ENCODE assay signal across 24 mouse cellular contexts in genomic region chr14:32093018-32093417, GRCm38 (mm10). TPM values are rescaled to one million over a fixed set of nuclear protein-coding genes. Genes with fewer than 3 reads are reported as not detected.
DNase-seq lines count a peak whose midpoint lies in the region; ATAC-seq and TF ChIP-seq lines count a peak whose summit lies in the region.
"Had no signal": no experiment of that assay in that cellular context is flagged by ENCODE, and none has a peak within 500 bp of the region (broad histone marks: within the 10 kb centered on the region; RNA-seq: fewer than 3 reads in every experiment).

No protein-coding gene starts in this region.

- intact Hi-C loops in heart, postnatal 36 days (cut with DNase I) = no loop called here

- H3K36me3 ChIP-seq in heart, embryonic 14.5 days (ENCODE audit: control insufficient read depth, insufficient read depth, low read length) = peaks cover 68% of the 10 kb centered on the region
- peaks cover 43% of the 10 kb centered on the region for H3K36me3 ChIP-seq in intestine, postnatal 0 days (ENCODE audit: control insufficient read depth, insufficient read depth)
- peaks cover 18% of the 10 kb centered on the region for H3K36me3 ChIP-seq in intestine, embryonic 15.5 days
- H3K36me3 ChIP-seq in liver, embryonic 14.5 days (replicated peaks; ENCODE audit: control insufficient read depth, insufficient read depth, low read depth) = peaks cover 25% of the 10 kb centered on the region
- peaks cover 6% of the 10 kb centered on the region; the same call in 1 of the 2 replicates for H3K36me3 ChIP-seq in liver, embryonic 16.5 days (ENCODE audit: control insufficient read depth, insufficient read depth)

- no peak for TF ChIP-seq EP300 in liver, embryonic 14.5 days (IDR thresholded peaks at IDR 0.05; ENCODE audit: low read depth)

- peaks cover 6 to 21% of the 10 kb centered on the region in 2 experiments for H3K4me1 ChIP-seq in heart, embryonic 14.5 days (ENCODE audit: control insufficient read depth in 2 of 2, insufficient read depth in 2 of 2, low read length in 2 of 2)
- H3K4me1 ChIP-seq in intestine, postnatal 0 days (replicated peaks; ENCODE audit: control insufficient read depth, insufficient read depth, low read length) = no peaks in the 10 kb centered on the region
- H3K4me1 ChIP-seq in intestine, embryonic 15.5 days (replicated peaks) = 0 out of 2 replicates have a peak, but pooled peaks cover 2% of the 10 kb centered on the region
- H3K4me1 ChIP-seq in liver, embryonic 14.5 days (replicated peaks; ENCODE audit: control insufficient read depth in 2 of 2, insufficient read depth in 2 of 2, low read length in 1 of 2) = peaks cover 0 to 6% of the 10 kb centered on the region in 2 experiments; a peak in 1 of 4 replicates
- H3K4me1 ChIP-seq in liver, embryonic 16.5 days (ENCODE audit: control insufficient read depth, low read depth, low read length) = no peaks in the 10 kb centered on the region; the same call in 1 of the 2 replicates
- H3K4me1 ChIP-seq: forebrain, embryonic 13.5 days; hindbrain, embryonic 12.5 days had no signal

- WGBS in heart, embryonic 14.5 days = 63% methylated on average over 1 of the region's 1 CpGs
- WGBS in intestine, postnatal 0 days = 44% methylated on average over 1 of the region's 1 CpGs
- WGBS in intestine, embryonic 15.5 days = 62% methylated on average over 1 of the region's 1 CpGs
- 52% methylated on average over 1 of the region's 1 CpGs for WGBS in liver, embryonic 14.5 days (ENCODE audit: insufficient replicate concordance)
- WGBS in liver, embryonic 16.5 days (ENCODE audit: insufficient replicate concordance) = 23% methylated on average over 1 of the region's 1 CpGs

- ATAC-seq in heart, embryonic 14.5 days (ENCODE audit: insufficient number of reproducible peaks, insufficient read depth, low FRiP score, low read depth) = no peak
- peak; percentile 34; the same call in 1 of the 2 replicates for ATAC-seq in intestine, postnatal 0 days
- ATAC-seq in intestine, embryonic 15.5 days = no peak
- ATAC-seq in liver, embryonic 14.5 days (ENCODE audit: insufficient read depth) = peak; percentile 48
- peak; percentile 84 for ATAC-seq in liver, embryonic 16.5 days (ENCODE audit: low read depth)
- ATAC-seq: forebrain, embryonic 13.5 days; forebrain, postnatal 0 days; hindbrain, embryonic 16.5 days; inflammation-experienced regulatory T-cells, adult 6 months had no signal

- H3K4me3 ChIP-seq in heart, embryonic 14.5 days (ENCODE audit: control insufficient read depth in 1 of 2, insufficient read depth in 1 of 2, low read depth in 1 of 2, low read length in 2 of 2) = no peak overlapping the region
- H3K4me3 ChIP-seq in intestine, postnatal 0 days (ENCODE audit: low read depth, low read length) = no peak overlapping the region
- H3K4me3 ChIP-seq in intestine, embryonic 15.5 days (replicated peaks) = no peak overlapping the region
- no peak overlapping the region for H3K4me3 ChIP-seq in liver, embryonic 14.5 days (ENCODE audit: insufficient read depth in 1 of 2, low read depth in 2 of 2, low read length in 2 of 2)
- H3K4me3 ChIP-seq in liver, embryonic 16.5 days (ENCODE audit: low read depth, low read length) = no peak overlapping the region
- H3K4me3 ChIP-seq: embryonic facial prominence, embryonic 10.5 days; forebrain, embryonic 13.5 days; gastrocnemius, adult 2 months; hindbrain, embryonic 12.5 days had no signal

- no peaks in the 10 kb centered on the region for H3K9me3 ChIP-seq in heart, embryonic 14.5 days (ENCODE audit: control insufficient read depth, low read length)
- H3K9me3 ChIP-seq in intestine, postnatal 0 days (ENCODE audit: control insufficient read depth) = no peaks in the 10 kb centered on the region
- no peaks in the 10 kb centered on the region for H3K9me3 ChIP-seq in intestine, embryonic 15.5 days
- no peaks in the 10 kb centered on the region for H3K9me3 ChIP-seq in liver, embryonic 14.5 days (ENCODE audit: control insufficient read depth, low read length)
- no peaks in the 10 kb centered on the region for H3K9me3 ChIP-seq in liver, embryonic 16.5 days (replicated peaks; ENCODE audit: control insufficient read depth, low read length)
- H3K9me3 ChIP-seq: embryonic facial prominence, embryonic 10.5 days; forebrain, embryonic 13.5 days; hindbrain, embryonic 12.5 days had no signal

- H3K27ac ChIP-seq in heart, embryonic 14.5 days (replicated peaks in 1 of 2; ENCODE audit: control insufficient read depth in 1 of 2, insufficient read depth in 1 of 2, low read depth in 2 of 2, low read length in 2 of 2) = peak overlapping the region; percentile 41 to 74
- H3K27ac ChIP-seq in intestine, postnatal 0 days (ENCODE audit: low read depth, low read length) = no peak overlapping the region
- H3K27ac ChIP-seq in intestine, embryonic 15.5 days = no peak overlapping the region
- no peak overlapping the region for H3K27ac ChIP-seq in liver, embryonic 14.5 days
- H3K27ac ChIP-seq in liver, embryonic 16.5 days (ENCODE audit: low read length) = peak overlapping the region; percentile 42
- H3K27ac ChIP-seq: embryonic facial prominence, embryonic 10.5 days; forebrain, embryonic 13.5 days; gastrocnemius, adult 2 months; hindbrain, embryonic 12.5 days had no signal

- TF ChIP-seq CTCF in intestine, postnatal 0 days (IDR thresholded peaks at IDR 0.05; ENCODE audit: low read depth) = no peak
- no peak for TF ChIP-seq CTCF in liver, embryonic 14.5 days (IDR thresholded peaks at IDR 0.05; ENCODE audit: low read depth)

- H3K9ac ChIP-seq in heart, embryonic 14.5 days (ENCODE audit: low read length) = peak overlapping the region; percentile 3; the same call in 1 of the 2 replicates
- H3K9ac ChIP-seq in intestine, postnatal 0 days (ENCODE audit: low read depth, low read length) = no peak overlapping the region
- no peak overlapping the region for H3K9ac ChIP-seq in intestine, embryonic 15.5 days
- no peak overlapping the region for H3K9ac ChIP-seq in liver, embryonic 14.5 days (replicated peaks)
- H3K9ac ChIP-seq in liver, embryonic 16.5 days (ENCODE audit: low read depth, low read length) = no peak overlapping the region
- H3K9ac ChIP-seq: forebrain, embryonic 13.5 days; forebrain, postnatal 0 days; hindbrain, embryonic 12.5 days had no signal

- H3K27me3 ChIP-seq in heart, embryonic 14.5 days (ENCODE audit: control insufficient read depth, insufficient read depth, low read length) = no peaks in the 10 kb centered on the region
- H3K27me3 ChIP-seq in intestine, postnatal 0 days (replicated peaks; ENCODE audit: control insufficient read depth, insufficient read depth, low read length) = no peaks in the 10 kb centered on the region
- no peaks in the 10 kb centered on the region for H3K27me3 ChIP-seq in intestine, embryonic 15.5 days (replicated peaks)
- no peaks in the 10 kb centered on the region for H3K27me3 ChIP-seq in liver, embryonic 14.5 days (ENCODE audit: control insufficient read depth, insufficient read depth, low read length)
- H3K27me3 ChIP-seq in liver, embryonic 16.5 days (ENCODE audit: control insufficient read depth, insufficient read depth, low read depth, low read length) = no peaks in the 10 kb centered on the region
- H3K27me3 ChIP-seq: forebrain, embryonic 13.5 days; hindbrain, embryonic 12.5 days had no signal

- H3K4me2 ChIP-seq in heart, embryonic 14.5 days (ENCODE audit: low read length) = peak overlapping the region; percentile 19
- no peak overlapping the region for H3K4me2 ChIP-seq in intestine, postnatal 0 days (replicated peaks; ENCODE audit: low read depth)
- no peak overlapping the region for H3K4me2 ChIP-seq in intestine, embryonic 15.5 days (replicated peaks)
- no peak overlapping the region for H3K4me2 ChIP-seq in liver, embryonic 14.5 days (ENCODE audit: low read depth)
- no peak overlapping the region for H3K4me2 ChIP-seq in liver, embryonic 16.5 days (ENCODE audit: low read depth, low read length)
- H3K4me2 ChIP-seq: forebrain, embryonic 13.5 days; hindbrain, embryonic 12.5 days had no signal

- no peak for DNase-seq in heart, postnatal 36 days
- DNase-seq in liver, embryonic 14.5 days (ENCODE audit: low read depth in 3 of 3, low spot score in 3 of 3) = no peak
- no peak for DNase-seq in ovary, postnatal 10 days (ENCODE audit: low spot score)
- DNase-seq: adrenal gland, adult 8-10 months; adrenal gland, postnatal 36 days; cerebellum, adult 2 months; cerebellum, postnatal 10 days; forebrain, postnatal 0 days; gastrocnemius, adult 2 months; gastrocnemius, postnatal 25 days; kidney, adult 18-20 months had no signal

RNA-seq across cellular contexts. Expression of gene Dph3, which starts 7.5 kb away (rescaled TPM):
- polyA plus RNA-seq in heart, embryonic 14.5 days (2014; fragmentation: Nextera tagmentation; extraction: Ambion mirVana) = 93.4 and 96.0 TPM in 2 replicates
- 10 to 100 TPM; 83.9 to 94.1 TPM for total RNA-seq in heart, postnatal 36 days (2021)
- polyA plus RNA-seq in intestine, postnatal 0 days (2015; fragmentation: Nextera tagmentation; extraction: Ambion mirVana) = 103 and 111 TPM in 2 replicates
- polyA plus RNA-seq in intestine, embryonic 15.5 days (2015; fragmentation: Nextera tagmentation; extraction: Ambion mirVana) = 105 and 108 TPM in 2 replicates
- polyA plus RNA-seq in liver, embryonic 14.5 days (2012; rRNA removed) = 10.8 and 29.5 TPM in 2 replicates
- 87.1 and 87.7 TPM in 2 replicates for polyA plus RNA-seq in liver, embryonic 14.5 days (2014; fragmentation: Nextera tagmentation; extraction: Ambion mirVana)
- 48.0 and 60.6 TPM in 2 replicates for polyA plus RNA-seq in liver, embryonic 16.5 days (2015; fragmentation: Nextera tagmentation; extraction: Ambion mirVana)

RNA-seq across cellular contexts. Expression of gene Oxnad1, which starts 7.8 kb away (rescaled TPM):
- polyA plus RNA-seq in heart, embryonic 14.5 days (2014; fragmentation: Nextera tagmentation; extraction: Ambion mirVana) = 25.8 and 29.9 TPM in 2 replicates
- 10 to 100 TPM; 46.7 to 57.4 TPM for total RNA-seq in heart, postnatal 36 days (2021)
- polyA plus RNA-seq in intestine, postnatal 0 days (2015; fragmentation: Nextera tagmentation; extraction: Ambion mirVana) = 19.3 and 22.4 TPM in 2 replicates
- polyA plus RNA-seq in intestine, embryonic 15.5 days (2015; fragmentation: Nextera tagmentation; extraction: Ambion mirVana) = 34.8 and 39.1 TPM in 2 replicates
- 13.2 and 14.2 TPM in 2 replicates for polyA plus RNA-seq in liver, embryonic 14.5 days (2012; rRNA removed)
- 11.2 and 12.9 TPM in 2 replicates for polyA plus RNA-seq in liver, embryonic 14.5 days (2014; fragmentation: Nextera tagmentation; extraction: Ambion mirVana)
- 13.0 and 16.9 TPM in 2 replicates for polyA plus RNA-seq in liver, embryonic 16.5 days (2015; fragmentation: Nextera tagmentation; extraction: Ambion mirVana)

RNA-seq across cellular contexts. Expression of gene Msmb, which starts 48.8 kb away (rescaled TPM):
- 0.55 TPM in 1 of 2 replicates, not detected in the other for polyA plus RNA-seq in heart, embryonic 14.5 days (2014; fragmentation: Nextera tagmentation; extraction: Ambion mirVana)
- not detected for total RNA-seq in heart, postnatal 36 days (2021)
- polyA plus RNA-seq in intestine, postnatal 0 days (2015; fragmentation: Nextera tagmentation; extraction: Ambion mirVana) = not detected in 2 replicates
- polyA plus RNA-seq in intestine, embryonic 15.5 days (2015; fragmentation: Nextera tagmentation; extraction: Ambion mirVana) = not detected in 2 replicates
- 0.13 and 0.19 TPM in 2 replicates for polyA plus RNA-seq in liver, embryonic 14.5 days (2012; rRNA removed)
- polyA plus RNA-seq in liver, embryonic 14.5 days (2014; fragmentation: Nextera tagmentation; extraction: Ambion mirVana) = 0.33 and 0.38 TPM in 2 replicates
- 0.49 TPM in 1 of 2 replicates, not detected in the other for polyA plus RNA-seq in liver, embryonic 16.5 days (2015; fragmentation: Nextera tagmentation; extraction: Ambion mirVana)
- total RNA-seq: adrenal gland, adult 8-10 months; adrenal gland, postnatal 36 days; ES-E14; forebrain, postnatal 0 days; gastrocnemius, adult 2 months; gastrocnemius, postnatal 25 days; granulocyte monocyte progenitor cell, adult 5-6 weeks; heart, postnatal 4 days had no signal
- polyA plus RNA-seq: cerebellum, adult 2 months; embryonic facial prominence, embryonic 10.5 days; embryonic facial prominence, embryonic 14.5 days; forebrain, embryonic 13.5 days; forebrain, postnatal 0 days; hindbrain, embryonic 12.5 days; hindbrain, embryonic 16.5 days; inflammation-experienced regulatory T-cells, adult 6 months had no signal

Comparison
In these comparisons a context has a peak if more than half of its experiments do, and no peak if none do; other contexts are left out.
1. ATAC-seq: peak in intestine, postnatal 0 days (single experiment), liver, embryonic 14.5 days (single experiment) and liver, embryonic 16.5 days (single experiment); none in heart, embryonic 14.5 days (single experiment) and intestine, embryonic 15.5 days (single experiment).
2. H3K27ac ChIP-seq: peak in heart, embryonic 14.5 days (2 of 2) and liver, embryonic 16.5 days (single experiment); none in intestine, postnatal 0 days (single experiment), intestine, embryonic 15.5 days (single experiment) and liver, embryonic 14.5 days (single experiment).